In the genomic region with DNA sequence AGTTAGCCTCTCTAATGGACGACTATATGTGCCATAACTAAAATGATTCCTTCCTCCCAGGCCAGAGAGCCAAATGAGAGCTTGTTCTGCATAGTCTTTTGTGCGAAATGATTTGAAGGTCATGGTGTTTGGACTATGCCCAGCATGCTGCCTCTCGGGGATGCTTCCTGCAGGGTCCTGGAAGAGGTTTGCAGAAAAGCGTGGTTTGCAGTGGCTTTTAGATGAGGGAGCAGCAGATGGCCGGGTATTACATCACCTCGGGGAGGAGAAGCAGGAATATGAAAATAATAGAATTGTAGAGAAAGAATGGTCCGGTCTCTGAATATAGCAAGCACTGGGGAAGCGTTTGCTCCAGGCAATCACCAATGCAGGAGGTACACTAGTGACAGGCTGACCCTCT, we compare ENCODE assay signal across 10 mouse cellular contexts. TPM values are rescaled to one million over a fixed set of nuclear protein-coding genes. Genes with fewer than 3 reads are reported as not detected.
DNase-seq lines count a peak whose midpoint lies in the region; ATAC-seq and TF ChIP-seq lines count a peak whose summit lies in the region.
"Had no signal": no experiment of that assay in that cellular context is flagged by ENCODE, and none has a peak within 500 bp of the region (broad histone marks: within the 10 kb centered on the region; RNA-seq: fewer than 3 reads in every experiment).

No protein-coding gene starts in this region.

- 1% methylated on average over 8 of the region's 8 CpGs for WGBS in cerebellum, adult 2 months
- WGBS in intestine, embryonic 15.5 days = 64% methylated on average over 8 of the region's 8 CpGs
- WGBS in stomach, postnatal 0 days = 57% methylated on average over 8 of the region's 8 CpGs

- TF ChIP-seq CTCF in cerebellum, adult 2 months (IDR thresholded peaks at IDR 0.05; ENCODE audit: borderline replicate concordance, insufficient read depth, low read depth, low read length) = no peak
- no peak for TF ChIP-seq CTCF in stomach, postnatal 0 days (IDR thresholded peaks at IDR 0.05; ENCODE audit: low read depth)

- no peaks in the 10 kb centered on the region for H3K27me3 ChIP-seq in cerebellum, adult 2 months (ENCODE audit: control insufficient read depth, insufficient read depth, low read length)
- H3K27me3 ChIP-seq in intestine, embryonic 15.5 days (replicated peaks) = no peaks in the 10 kb centered on the region
- no peaks in the 10 kb centered on the region for H3K27me3 ChIP-seq in stomach, postnatal 0 days (ENCODE audit: control insufficient read depth, insufficient read depth, low read length)
- H3K27me3 ChIP-seq: neural tube, embryonic 12.5 days had no signal

- peaks cover 43% of the 10 kb centered on the region for H3K4me1 ChIP-seq in cerebellum, adult 2 months (ENCODE audit: control insufficient read depth, insufficient read depth, low read length)
- 0 out of 2 replicates have a peak, but pooled peaks cover 12% of the 10 kb centered on the region for H3K4me1 ChIP-seq in intestine, embryonic 15.5 days (replicated peaks)
- no peaks in the 10 kb centered on the region for H3K4me1 ChIP-seq in stomach, postnatal 0 days (replicated peaks; ENCODE audit: control insufficient read depth, insufficient read depth)

- H3K9me3 ChIP-seq in intestine, embryonic 15.5 days = no peaks in the 10 kb centered on the region
- no peaks in the 10 kb centered on the region for H3K9me3 ChIP-seq in stomach, postnatal 0 days (ENCODE audit: control insufficient read depth, low read length)
- H3K9me3 ChIP-seq: G1E; neural tube, embryonic 12.5 days had no signal

- no peaks in the 10 kb centered on the region for H3K36me3 ChIP-seq in intestine, embryonic 15.5 days
- no peaks in the 10 kb centered on the region for H3K36me3 ChIP-seq in stomach, postnatal 0 days (ENCODE audit: control insufficient read depth, insufficient read depth, low read length)
- H3K36me3 ChIP-seq: G1E; neural tube, embryonic 12.5 days had no signal

- intact Hi-C loops in left cerebral cortex, postnatal 10 days (cut with DNase I) = no loop called here
- intact Hi-C loops in left cerebral cortex, postnatal 4 days (cut with DNase I) = no loop called here

- TF ChIP-seq EP300 in stomach, postnatal 0 days (optimal IDR thresholded peaks at IDR 0.05) = no peak

- H3K9ac ChIP-seq in intestine, embryonic 15.5 days = no peak overlapping the region
- no peak overlapping the region for H3K9ac ChIP-seq in stomach, postnatal 0 days (ENCODE audit: low read length)
- H3K9ac ChIP-seq: neural tube, embryonic 12.5 days had no signal

- no peak overlapping the region for H3K4me2 ChIP-seq in intestine, embryonic 15.5 days (replicated peaks)
- H3K4me2 ChIP-seq in stomach, postnatal 0 days (replicated peaks; ENCODE audit: low read depth) = no peak overlapping the region
- H3K4me2 ChIP-seq: neural tube, embryonic 12.5 days had no signal

- peak; percentile 31 to 35 for DNase-seq in left cerebral cortex, adult 18-20 months (ENCODE audit: low spot score in 2 of 2)
- DNase-seq in left cerebral cortex, postnatal 10 days (ENCODE audit: extremely low spot score in 1 of 2, low spot score in 2 of 2) = no peak
- peak; percentile 91 to 99 for DNase-seq in cerebellum, adult 2 months
- DNase-seq in heart, postnatal 4 days = peak; percentile 34
- DNase-seq in left cerebral cortex, postnatal 4 days = peak; percentile 80
- no peak for DNase-seq in stomach, postnatal 0 days (ENCODE audit: low spot score)
- no peak for DNase-seq in kidney, postnatal 36 days

- H3K4me3 ChIP-seq in cerebellum, adult 2 months (replicated peaks; ENCODE audit: insufficient read depth, low read depth, low read length) = no peak overlapping the region
- H3K4me3 ChIP-seq in intestine, embryonic 15.5 days (replicated peaks) = no peak overlapping the region
- H3K4me3 ChIP-seq in stomach, postnatal 0 days (ENCODE audit: low read depth, low read length) = no peak overlapping the region
- H3K4me3 ChIP-seq: neural tube, embryonic 12.5 days had no signal

- ATAC-seq in intestine, embryonic 15.5 days = no peak
- no peak for ATAC-seq in stomach, postnatal 0 days (ENCODE audit: low FRiP score, low TSS enrichment)

- TF ChIP-seq POLR2A in cerebellum, adult 2 months (IDR thresholded peaks at IDR 0.05; ENCODE audit: borderline replicate concordance, insufficient read depth, low read length) = peak; percentile 54; the same call in 1 of the 2 replicates

- peak overlapping the region; percentile 100; the same call in 1 of the 2 replicates for H3K27ac ChIP-seq in cerebellum, adult 2 months (ENCODE audit: insufficient read depth, low read length)
- H3K27ac ChIP-seq in intestine, embryonic 15.5 days = no peak overlapping the region
- no peak overlapping the region for H3K27ac ChIP-seq in stomach, postnatal 0 days (replicated peaks)
- H3K27ac ChIP-seq: neural tube, embryonic 12.5 days had no signal

RNA-seq across cellular contexts. Expression of a gene that starts 11.0 kb away (rescaled TPM):
- total RNA-seq in left cerebral cortex, adult 18-20 months (2021) = 10 to 100 TPM; 71.1 TPM
- 10 to 100 TPM; 61.8 to 74.7 TPM for total RNA-seq in left cerebral cortex, postnatal 10 days (2021)
- polyA plus RNA-seq in cerebellum, adult 2 months (2012; rRNA removed) = 118 and 139 TPM in 2 replicates
- total RNA-seq in heart, postnatal 4 days (2021) = 10 to 100 TPM; 47.1 to 49.9 TPM
- total RNA-seq in left cerebral cortex, postnatal 4 days (2021) = 10 to 100 TPM; 81.4 to 88.6 TPM
- polyA plus RNA-seq in intestine, embryonic 15.5 days (2015; fragmentation: Nextera tagmentation; extraction: Ambion mirVana) = 16.8 and 18.0 TPM in 2 replicates
- 6.4 and 8.5 TPM in 2 replicates for polyA plus RNA-seq in stomach, postnatal 0 days (2015; fragmentation: Nextera tagmentation; extraction: Ambion mirVana)

Comparison
In these comparisons a context has a peak if more than half of its experiments do, and no peak if none do; other contexts are left out.
1. DNase-seq: peak in left cerebral cortex, adult 18-20 months (2 of 2), cerebellum, adult 2 months (2 of 2), heart, postnatal 4 days (single experiment) and left cerebral cortex, postnatal 4 days (single experiment); none in left cerebral cortex, postnatal 10 days (0 of 2), stomach, postnatal 0 days (single experiment) and kidney, postnatal 36 days (0 of 2).